Comparison of ENCODE assay signal across 16 mouse cellular contexts in genomic region chr13:33027244-33027643, GRCm38 (mm10). TPM values are rescaled to one million over a fixed set of nuclear protein-coding genes. Genes with fewer than 3 reads are reported as not detected.
"Had no signal": no experiment of that assay in that cellular context is flagged by ENCODE, and none has a peak within 500 bp of the region (broad histone marks: within the 10 kb centered on the region; RNA-seq: fewer than 3 reads in every experiment).

TSS of gene Serpinb9b (plus strand) at chr13:33027416.

- DNase-seq: kidney, postnatal 10 days; kidney, postnatal 4 days; lung, adult 2 months; lung, postnatal 36 days; midbrain, embryonic 14.5 days; retina, postnatal 1 day; thymus, postnatal 36 days had no signal

- H3K27me3 ChIP-seq: liver, embryonic 15.5 days; neural tube, embryonic 13.5 days; stomach, embryonic 15.5 days had no signal

- H3K36me3 ChIP-seq: limb, embryonic 10.5 days; liver, embryonic 15.5 days; midbrain, embryonic 10.5 days; neural tube, embryonic 13.5 days; stomach, embryonic 15.5 days had no signal

- H3K4me3 ChIP-seq: layer of hippocampus, adult 2 months; limb, embryonic 10.5 days; liver, embryonic 15.5 days; midbrain, embryonic 10.5 days; neural tube, embryonic 13.5 days; stomach, embryonic 15.5 days had no signal

- H3K9me3 ChIP-seq: limb, embryonic 10.5 days; liver, embryonic 15.5 days; midbrain, embryonic 10.5 days; neural tube, embryonic 13.5 days; stomach, embryonic 15.5 days had no signal

- H3K27ac ChIP-seq: layer of hippocampus, adult 2 months; limb, embryonic 10.5 days; liver, embryonic 15.5 days; midbrain, embryonic 10.5 days; neural tube, embryonic 13.5 days; stomach, embryonic 15.5 days had no signal

- H3K4me1 ChIP-seq: limb, embryonic 10.5 days; midbrain, embryonic 10.5 days; neural tube, embryonic 13.5 days; stomach, embryonic 15.5 days had no signal

- H3K9ac ChIP-seq: liver, embryonic 15.5 days; neural tube, embryonic 13.5 days; stomach, embryonic 15.5 days had no signal

RNA-seq across cellular contexts. Expression of gene Serpinb9b, which starts in this region (rescaled TPM):
- total RNA-seq: layer of hippocampus, adult 2 months; layer of hippocampus, postnatal 10 days; left cerebral cortex, postnatal 10 days had no signal
- polyA plus RNA-seq: limb, embryonic 10.5 days; liver, embryonic 11.5 days; liver, embryonic 15.5 days; midbrain, embryonic 10.5 days; stomach, embryonic 15.5 days had no signal
